Mouse (Mus musculus): Measurements from ENCODE around the gene Gdpgp1.

GRCm38 (mm10) chr7:80200963-80201539, 31.6 kb upstream of the Gdpgp1 start:
- TF ChIP-seq CTCF (IDR thresholded peaks at IDR 0.05; ENCODE audit: low read depth, low read length) (no peak), TAL1 (conservative IDR thresholded peaks at IDR 0.05; ENCODE audit: low read depth, low read length) (no peak), GATA1 (IDR thresholded peaks at IDR 0.05; ENCODE audit: borderline replicate concordance, low read length) (no peak)

Measured in G1E (cell line).